Mouse (Mus musculus): ENCODE data around the gene Tnfaip2. TPM values are rescaled to one million over a fixed set of nuclear protein-coding genes. Genes with fewer than 3 reads are reported as not detected.

The Tnfaip2 gene
- total and polyA plus RNA-seq, 2 experiments from 2014 or later, result 9.5 to 14.8 TPM

DNA sequence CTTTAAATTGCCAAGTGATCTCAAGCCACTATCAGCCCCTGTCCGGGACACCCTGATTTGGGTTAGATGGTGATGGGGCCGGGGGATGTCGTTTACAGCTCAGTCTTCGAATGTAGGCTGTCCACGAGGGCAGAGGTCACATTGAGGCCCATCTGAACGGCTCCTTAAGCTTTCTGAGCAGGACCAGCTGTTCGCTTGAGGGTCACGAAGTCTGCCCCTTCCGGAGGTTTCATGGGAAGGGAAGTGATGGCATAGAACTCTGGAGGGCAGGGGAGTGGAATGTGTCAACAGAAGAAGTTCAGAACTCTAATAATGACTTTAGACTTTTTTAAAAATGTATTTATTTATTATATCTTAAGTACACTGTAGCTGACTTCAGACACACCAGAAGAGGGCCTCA, 17.7 kb upstream of the Tnfaip2 start:
- TF ChIP-seq CTCF (IDR thresholded peaks at IDR 0.05; ENCODE audit: low read depth) (no peak), EP300 (IDR thresholded peaks at IDR 0.05; ENCODE audit: low read depth) (no peak)
- DNase-seq (ENCODE audit: low spot score), result no peak
- Histone ChIP-seq H3K9me3 (replicated peaks; ENCODE audit: control insufficient read depth, low read length) (no peaks in the 10 kb centered on the region), H3K4me3 (ENCODE audit: low read depth, low read length) (no peak overlapping the region), H3K27ac (ENCODE audit: low read depth) (no peak overlapping the region), H3K27me3 (ENCODE audit: control insufficient read depth, insufficient read depth, low read length) (peaks cover 57% of the 10 kb centered on the region), H3K36me3 (replicated peaks; ENCODE audit: control insufficient read depth, insufficient read depth, low read length) (no peaks in the 10 kb centered on the region), H3K9ac (replicated peaks; ENCODE audit: low read depth, low read length) (no peak overlapping the region), H3K4me2 (ENCODE audit: low read depth, low read length) (no peak overlapping the region), H3K4me1 (ENCODE audit: control insufficient read depth, insufficient read depth) (peaks cover 25% of the 10 kb centered on the region)
- WGBS, result 49% methylated on average over 9 of the region's 9 CpGs
- ATAC-seq (ENCODE audit: insufficient read depth, low read depth), result no peak

DNA sequence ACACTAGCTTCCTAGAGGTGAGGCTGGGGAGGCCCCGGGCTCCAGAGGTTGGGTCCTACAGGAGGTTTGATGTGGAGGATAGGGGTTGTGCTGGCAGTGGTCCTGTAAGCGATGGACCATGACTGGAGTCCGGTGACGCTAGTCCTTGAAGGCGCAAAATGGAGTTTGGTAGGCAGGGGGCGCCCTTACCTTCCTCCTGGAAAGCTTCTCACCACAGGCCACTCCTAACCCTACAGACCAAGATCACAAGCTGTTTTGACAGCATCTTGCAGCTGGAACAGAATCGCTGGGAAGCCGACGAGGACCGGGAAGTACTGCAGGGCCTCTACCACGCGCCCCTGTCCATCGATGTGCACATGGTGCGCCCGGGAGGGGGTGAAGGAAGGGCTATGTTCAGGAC, 17.0 kb upstream of the Tnfaip2 start:
- TF ChIP-seq CTCF (IDR thresholded peaks at IDR 0.05; ENCODE audit: low read depth) (peak; percentile 81), EP300 (IDR thresholded peaks at IDR 0.05; ENCODE audit: low read depth) (no peak)
- 0 out of 2 replicates have a peak, but pooled peaks have one; percentile 22 for ATAC-seq (ENCODE audit: insufficient read depth, low read depth)
- H3K9ac ChIP-seq (replicated peaks; ENCODE audit: low read depth, low read length), result no peak overlapping the region

DNA sequence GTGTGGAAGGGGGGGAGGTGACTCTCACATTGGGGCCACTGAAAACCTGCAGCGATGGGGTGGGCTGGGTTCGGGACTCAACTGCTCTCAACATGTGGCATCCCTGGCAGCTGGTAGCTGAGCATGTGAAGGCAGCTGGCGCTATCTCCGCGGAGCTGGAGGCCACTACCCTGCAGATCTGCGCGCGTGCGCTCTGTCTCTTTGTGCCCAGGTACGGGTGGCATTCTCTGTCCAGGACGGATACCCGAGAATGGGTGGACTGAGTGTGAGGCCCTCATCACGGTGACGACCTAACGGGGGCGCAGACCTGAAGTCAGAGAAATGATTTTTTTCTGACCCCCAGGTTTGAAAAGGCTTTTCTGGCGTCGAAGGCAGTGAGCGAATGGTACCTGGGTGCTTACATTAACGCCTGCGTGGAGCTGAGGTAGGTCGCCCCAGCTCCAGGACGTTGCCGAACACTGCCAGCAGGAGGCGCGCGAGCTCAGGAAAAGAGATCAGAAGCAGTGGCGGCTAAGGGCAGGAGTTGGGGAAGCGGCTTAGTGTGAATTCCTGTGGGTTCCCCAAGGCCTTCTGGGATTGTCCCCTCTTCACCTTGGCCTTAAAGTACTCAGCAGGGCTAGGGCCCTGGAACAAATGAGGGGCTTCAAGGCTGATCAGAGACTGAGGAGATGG, 16.3 kb upstream of the Tnfaip2 start:
- Histone ChIP-seq H3K4me3 (ENCODE audit: low read depth, low read length) (no peak overlapping the region), H3K36me3 (replicated peaks; ENCODE audit: control insufficient read depth, insufficient read depth, low read length) (no peaks in the 10 kb centered on the region), H3K4me1 (ENCODE audit: control insufficient read depth, insufficient read depth) (peaks cover 35% of the 10 kb centered on the region), H3K9me3 (replicated peaks; ENCODE audit: control insufficient read depth, low read length) (no peaks in the 10 kb centered on the region), H3K9ac (replicated peaks; ENCODE audit: low read depth, low read length) (no peak overlapping the region), H3K27me3 (ENCODE audit: control insufficient read depth, insufficient read depth, low read length) (peaks cover 62% of the 10 kb centered on the region), H3K4me2 (ENCODE audit: low read depth, low read length) (no peak overlapping the region), H3K27ac (ENCODE audit: low read depth) (no peak overlapping the region)
- TF ChIP-seq EP300 (IDR thresholded peaks at IDR 0.05; ENCODE audit: low read depth) (no peak), CTCF (IDR thresholded peaks at IDR 0.05; ENCODE audit: low read depth) (peak; percentile 95)
- DNase-seq (ENCODE audit: low spot score) (peak; percentile 86), ATAC-seq (ENCODE audit: insufficient read depth, low read depth) (peak; percentile 68)
- WGBS, result 17% methylated on average over 29 of the region's 29 CpGs

More for the DNA sequence above, 17.0 kb upstream of the Tnfaip2 start:
- Histone ChIP-seq H3K36me3 (replicated peaks; ENCODE audit: control insufficient read depth, insufficient read depth, low read length) (no peaks in the 10 kb centered on the region), H3K27ac (ENCODE audit: low read depth) (no peak overlapping the region), H3K4me1 (ENCODE audit: control insufficient read depth, insufficient read depth) (peaks cover 31% of the 10 kb centered on the region), H3K9me3 (replicated peaks; ENCODE audit: control insufficient read depth, low read length) (no peaks in the 10 kb centered on the region), H3K27me3 (ENCODE audit: control insufficient read depth, insufficient read depth, low read length) (peaks cover 60% of the 10 kb centered on the region), H3K4me3 (ENCODE audit: low read depth, low read length) (no peak overlapping the region), H3K4me2 (ENCODE audit: low read depth, low read length) (no peak overlapping the region)
- WGBS, result 3% methylated on average over 15 of the region's 15 CpGs
- peak; percentile 69 for DNase-seq (ENCODE audit: low spot score)

DNA sequence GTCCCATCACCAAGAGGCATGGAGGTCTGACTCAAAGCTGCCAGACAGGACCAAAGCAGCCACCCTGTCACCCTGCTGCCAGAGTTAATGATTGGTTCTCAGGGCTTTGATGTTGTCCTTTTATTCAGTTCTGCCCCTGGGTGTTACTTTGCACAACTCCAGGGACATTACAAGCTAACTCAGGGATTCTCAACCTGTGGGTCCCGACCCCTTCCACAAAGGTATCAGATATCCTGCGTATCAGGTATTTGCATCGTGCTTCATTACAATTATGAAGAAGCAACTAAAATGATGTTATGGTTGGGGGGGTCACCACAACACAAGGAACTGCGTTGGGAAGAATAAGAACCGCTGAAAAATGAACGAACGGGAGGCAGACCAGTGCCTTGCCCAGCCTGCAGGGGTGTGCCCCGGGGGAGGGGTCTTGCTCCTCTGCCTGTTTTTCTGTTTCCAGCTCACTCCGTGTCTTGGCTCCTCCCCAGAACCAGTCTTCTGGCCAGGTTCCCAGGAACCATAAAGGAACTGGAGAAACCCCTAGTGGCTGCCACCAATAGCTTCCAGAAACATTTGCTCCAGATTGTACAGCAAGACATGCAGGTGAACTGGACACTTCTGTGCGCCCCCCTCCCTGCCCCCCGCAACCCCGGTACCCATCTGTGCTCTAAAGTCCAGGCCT, 14.7 kb upstream of the Tnfaip2 start:
- Histone ChIP-seq H3K4me3 (ENCODE audit: low read depth, low read length) (no peak overlapping the region), H3K27ac (ENCODE audit: low read depth) (no peak overlapping the region), H3K4me1 (ENCODE audit: control insufficient read depth, insufficient read depth) (peaks cover 33% of the 10 kb centered on the region), H3K9ac (replicated peaks; ENCODE audit: low read depth, low read length) (no peak overlapping the region), H3K9me3 (replicated peaks; ENCODE audit: control insufficient read depth, low read length) (no peaks in the 10 kb centered on the region), H3K27me3 (ENCODE audit: control insufficient read depth, insufficient read depth, low read length) (peaks cover 56% of the 10 kb centered on the region), H3K36me3 (replicated peaks; ENCODE audit: control insufficient read depth, insufficient read depth, low read length) (no peaks in the 10 kb centered on the region), H3K4me2 (ENCODE audit: low read depth, low read length) (no peak overlapping the region)
- DNase-seq (ENCODE audit: low spot score) (no peak), ATAC-seq (ENCODE audit: insufficient read depth, low read depth) (no peak)
- WGBS, result 58% methylated on average over 12 of the region's 12 CpGs
- TF ChIP-seq EP300 (IDR thresholded peaks at IDR 0.05; ENCODE audit: low read depth), result no peak
- no peak for TF ChIP-seq CTCF (IDR thresholded peaks at IDR 0.05; ENCODE audit: low read depth)

DNA sequence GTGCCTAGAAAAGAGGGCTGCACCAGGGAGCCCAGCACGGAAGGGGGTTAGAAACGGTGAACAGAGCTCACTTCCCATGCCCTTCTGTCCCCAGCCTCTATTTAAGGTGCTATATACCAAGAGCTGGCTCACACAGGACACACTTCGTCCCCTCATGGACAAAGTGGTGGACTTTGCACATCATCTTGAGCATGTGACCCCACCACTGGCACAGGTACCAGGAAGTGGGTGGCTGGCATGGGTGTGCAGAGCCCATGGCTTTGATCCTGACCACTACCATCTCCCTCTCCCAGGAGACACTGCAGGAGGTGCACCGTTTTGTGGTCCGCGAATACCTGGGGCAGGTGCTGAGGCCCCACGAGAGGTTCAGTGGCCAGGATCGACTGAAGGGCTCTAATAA, 13.9 kb upstream of the Tnfaip2 start:
- peaks cover 48% of the 10 kb centered on the region for H3K27me3 ChIP-seq (ENCODE audit: control insufficient read depth, insufficient read depth, low read length)
- WGBS, result 38% methylated on average over 8 of the region's 8 CpGs
- peaks cover 34% of the 10 kb centered on the region for H3K4me1 ChIP-seq (ENCODE audit: control insufficient read depth, insufficient read depth)
- no peak overlapping the region for H3K9ac ChIP-seq (replicated peaks; ENCODE audit: low read depth, low read length)
- DNase-seq (ENCODE audit: low spot score) (no peak), ATAC-seq (ENCODE audit: insufficient read depth, low read depth) (no peak)
- H3K36me3 ChIP-seq (replicated peaks; ENCODE audit: control insufficient read depth, insufficient read depth, low read length), result no peaks in the 10 kb centered on the region
- H3K27ac ChIP-seq (ENCODE audit: low read depth), result no peak overlapping the region
- H3K4me3 ChIP-seq (ENCODE audit: low read depth, low read length), result no peak overlapping the region
- no peak overlapping the region for H3K4me2 ChIP-seq (ENCODE audit: low read depth, low read length)
- TF ChIP-seq CTCF (IDR thresholded peaks at IDR 0.05; ENCODE audit: low read depth) (no peak), EP300 (IDR thresholded peaks at IDR 0.05; ENCODE audit: low read depth) (no peak)
- H3K9me3 ChIP-seq (replicated peaks; ENCODE audit: control insufficient read depth, low read length), result no peaks in the 10 kb centered on the region
